Mouse (Mus musculus) gastrocnemius, postnatal 25 days (tissue): Measurements from ENCODE around the gene D430042O09Rik. TPM values are rescaled to one million over a fixed set of nuclear protein-coding genes. Genes with fewer than 3 reads are reported as not detected.
A peak's percentile ranks its signal among the peaks of the same experiment; 100 is the strongest.

Experiments used
- DNase-seq: peaks from one replicate; pipeline ENCODE4 v3.0.0; 2022
- total RNA-seq, 2 experiments: library from RNA; stranded (reverse); gene quantifications; 1 replicate in 1 of 2; 2 replicates in 1 of 2; pipeline ENCODE4 v1.2.3; 2021

D430042O09Rik gene
- total RNA-seq, 2 experiments from 2014 or later = 4.7 to 9.0 TPM

DNA sequence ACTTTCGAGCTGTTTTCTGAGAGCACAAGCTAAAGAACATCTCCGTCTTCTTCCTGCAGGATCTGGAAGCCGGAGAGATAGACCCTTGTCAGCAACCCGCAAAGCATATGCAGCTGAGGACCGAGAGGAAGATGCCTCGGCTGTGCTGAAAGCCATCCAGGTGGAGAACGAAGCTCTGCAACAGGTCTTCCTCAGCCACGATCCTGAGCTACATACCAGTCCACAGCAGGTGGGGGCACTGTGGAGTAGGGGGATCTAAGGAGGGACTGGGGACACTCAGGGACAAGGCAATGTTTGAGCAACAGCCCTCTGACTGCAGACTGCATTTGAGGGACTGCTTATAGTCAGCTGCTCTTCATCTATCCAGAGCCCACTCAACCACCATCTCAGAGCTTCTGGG is 105.0 kb downstream of the D430042O09Rik start:
- DNase-seq = no peak

DNA sequence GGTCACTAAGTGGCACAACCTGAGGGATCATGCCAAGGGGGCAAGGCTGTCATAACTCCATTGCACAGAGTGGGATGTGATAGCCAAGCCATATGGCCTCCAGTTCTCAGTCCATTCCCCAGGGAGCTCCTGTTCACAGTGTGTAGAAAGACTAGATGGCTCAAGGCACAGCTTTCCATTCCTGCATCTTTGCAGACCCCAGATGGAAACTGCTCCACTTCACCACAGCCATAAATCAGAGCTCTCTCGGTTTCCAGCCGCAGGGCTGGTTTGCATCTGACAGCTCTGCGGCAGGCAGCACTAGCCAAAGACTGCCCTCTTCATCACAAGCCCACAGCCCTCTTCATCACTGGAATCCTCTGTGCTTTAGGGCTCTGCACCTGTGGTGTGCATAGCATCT is 108.0 kb downstream of the D430042O09Rik start:
- no peak for DNase-seq

DNA sequence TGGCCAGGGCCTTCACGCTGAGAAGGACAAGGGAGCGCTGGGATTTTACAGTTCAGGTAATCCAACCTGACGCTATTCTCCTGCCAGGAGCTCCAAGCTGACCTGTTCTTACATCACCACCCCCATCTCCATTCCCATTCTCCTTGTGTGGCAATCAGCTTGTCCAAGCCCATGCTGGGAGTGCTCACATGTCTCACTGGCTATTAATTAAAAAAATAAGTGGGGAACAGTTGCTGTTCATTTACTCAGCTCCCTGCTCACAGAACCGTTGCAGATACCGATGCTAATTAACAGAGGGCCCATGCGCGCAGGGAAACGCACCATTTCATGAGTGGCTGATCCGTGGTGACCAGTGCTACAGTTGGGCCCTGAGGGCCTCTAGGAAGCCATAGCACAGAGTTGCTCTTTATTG is 110.6 kb downstream of the D430042O09Rik start:
- no peak for DNase-seq

DNA sequence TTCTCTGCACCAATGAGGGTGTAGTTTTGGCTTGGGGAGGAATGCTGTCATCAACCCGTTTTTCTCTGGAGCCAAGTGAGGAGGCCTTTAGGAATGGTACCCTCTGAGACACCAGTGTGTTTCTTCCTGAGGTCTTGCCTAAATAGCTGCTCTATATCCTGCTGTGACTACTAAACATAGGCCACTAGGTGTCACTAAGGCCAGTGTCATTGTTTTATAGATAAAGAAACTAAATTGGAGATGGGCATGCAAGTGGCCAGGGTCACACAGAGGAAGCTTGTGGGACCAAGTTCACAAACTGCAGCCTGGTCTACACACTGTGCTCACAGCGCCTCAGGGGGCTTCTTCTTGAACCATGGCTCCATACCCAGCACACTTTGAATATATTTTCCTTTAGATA is 112.5 kb downstream of the D430042O09Rik start:
- DNase-seq = no peak

DNA sequence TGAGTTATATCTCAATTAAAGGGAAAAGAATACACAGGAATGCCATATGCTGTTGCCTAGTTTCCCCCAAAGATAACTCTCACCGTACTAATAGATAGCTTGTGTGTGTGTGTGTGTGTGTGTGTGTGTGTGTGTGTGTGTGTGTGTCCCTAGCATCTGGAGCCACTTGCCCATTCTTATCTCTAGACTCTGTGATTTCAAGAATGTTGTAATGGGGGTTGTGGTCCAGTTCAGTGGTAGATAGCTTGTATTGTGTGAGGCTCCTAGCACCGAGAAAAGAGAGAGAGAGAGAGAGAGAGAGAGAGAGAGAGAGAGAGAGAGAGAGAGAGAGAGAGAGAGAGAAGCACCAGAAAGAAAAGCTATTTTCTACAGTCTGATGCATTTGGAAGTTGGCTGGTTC is 118.7 kb downstream of the D430042O09Rik start:
- DNase-seq = no peak

DNA sequence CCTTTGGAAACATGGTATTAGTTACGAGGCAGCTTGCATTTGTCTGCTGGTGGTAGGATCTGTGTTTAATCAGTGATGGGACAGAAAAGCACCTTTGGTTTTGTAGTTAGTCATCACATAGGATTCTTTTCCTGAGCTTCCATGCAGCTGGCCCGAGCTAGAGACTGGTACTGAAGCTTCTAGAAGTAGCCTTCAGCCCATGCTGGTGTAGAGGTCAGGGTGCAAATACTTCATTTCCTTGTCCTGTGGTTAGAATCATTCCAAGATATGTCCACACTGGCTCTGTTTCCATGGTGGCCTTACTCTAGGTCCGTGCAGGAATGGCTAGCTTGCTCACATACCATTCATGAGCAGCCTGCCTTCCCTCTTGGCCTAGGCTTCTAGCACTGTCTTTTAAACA is 119.2 kb downstream of the D430042O09Rik start:
- no peak for DNase-seq

DNA sequence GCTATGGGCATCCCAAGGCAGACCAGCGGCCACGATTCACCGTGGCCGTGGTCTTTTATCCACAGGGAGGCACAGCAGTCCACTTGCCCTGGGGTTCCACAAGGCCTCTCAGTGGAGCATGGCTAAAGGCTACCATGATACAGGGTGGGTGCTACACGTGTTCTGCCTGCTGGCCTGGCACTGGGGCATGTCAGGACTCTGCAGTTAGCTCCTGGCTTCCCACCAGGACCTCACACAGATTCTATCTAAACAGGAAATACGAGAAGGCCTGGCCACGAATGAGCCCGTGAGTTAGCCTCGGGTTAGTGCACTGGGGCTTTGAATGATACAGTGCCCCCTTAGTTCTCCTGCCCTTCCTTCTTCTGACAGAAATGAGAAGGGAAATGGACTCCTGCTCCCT is 119.7 kb downstream of the D430042O09Rik start:
- no peak for DNase-seq

DNA sequence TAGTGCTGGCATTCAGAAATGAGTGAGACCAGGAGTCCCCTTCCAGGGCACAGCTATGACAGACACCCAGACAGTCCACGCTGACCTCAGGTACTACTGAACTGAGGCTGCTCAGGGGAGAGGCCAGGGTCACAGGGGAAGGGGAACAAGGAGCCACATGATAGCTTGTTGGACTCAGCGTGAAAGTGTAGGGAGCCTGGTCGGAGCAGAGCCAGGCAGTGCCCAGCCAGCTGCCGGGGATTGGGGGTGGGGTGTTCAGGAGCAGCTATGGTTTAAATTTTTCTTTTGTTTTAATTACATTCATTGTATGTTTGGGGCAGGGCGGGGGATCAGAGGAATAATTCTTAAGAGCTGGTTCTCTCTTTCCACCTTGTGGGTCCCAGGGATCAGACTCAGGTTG is 120.9 kb downstream of the D430042O09Rik start:
- DNase-seq = no peak

DNA sequence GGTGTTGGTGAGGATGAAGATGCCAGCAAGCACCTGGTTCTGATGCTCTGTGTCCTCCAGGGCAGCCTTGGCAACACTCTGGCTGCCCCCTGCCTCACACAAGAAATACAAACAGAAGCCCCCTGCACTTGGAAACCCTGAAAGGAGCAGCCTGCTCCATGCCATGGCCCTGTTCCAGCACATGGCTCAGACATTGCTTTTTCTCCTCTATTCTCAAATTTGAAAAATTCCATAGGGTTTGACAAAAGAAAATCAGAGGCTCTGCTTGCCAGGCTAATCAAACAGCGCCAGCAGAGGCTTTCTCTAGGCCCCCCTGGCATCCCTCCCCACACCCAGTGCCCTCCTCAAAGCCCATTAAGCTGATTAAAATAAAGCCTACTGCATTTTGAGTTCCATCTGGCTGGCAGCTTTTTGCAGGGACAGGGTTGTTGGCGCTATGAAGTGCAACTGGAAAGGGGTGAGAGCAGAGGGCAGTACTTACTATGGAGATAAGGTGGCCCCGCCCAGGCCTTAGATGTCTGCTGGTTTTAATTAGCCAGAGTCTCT is 121.5 kb downstream of the D430042O09Rik start:
- no peak for DNase-seq

DNA sequence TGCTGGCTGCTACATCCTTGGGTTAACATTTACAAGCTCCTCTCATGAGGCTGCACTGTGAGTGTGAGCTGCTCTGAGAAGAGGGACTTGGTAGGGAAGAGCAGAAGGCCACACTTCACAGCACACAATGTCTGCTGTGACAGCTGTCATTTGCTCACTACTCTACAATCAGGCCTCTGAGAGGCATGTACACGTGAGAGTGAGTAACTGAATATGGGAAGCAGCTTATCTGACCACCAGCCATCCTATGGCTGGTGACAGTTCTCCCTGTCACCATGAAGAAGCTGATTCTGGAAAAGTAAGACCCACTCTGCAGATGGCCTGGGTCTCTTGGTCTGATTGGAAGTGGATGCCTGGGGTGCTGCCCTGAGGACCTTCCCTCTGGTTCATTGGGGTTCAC is 125.1 kb downstream of the D430042O09Rik start:
- DNase-seq = no peak

DNA sequence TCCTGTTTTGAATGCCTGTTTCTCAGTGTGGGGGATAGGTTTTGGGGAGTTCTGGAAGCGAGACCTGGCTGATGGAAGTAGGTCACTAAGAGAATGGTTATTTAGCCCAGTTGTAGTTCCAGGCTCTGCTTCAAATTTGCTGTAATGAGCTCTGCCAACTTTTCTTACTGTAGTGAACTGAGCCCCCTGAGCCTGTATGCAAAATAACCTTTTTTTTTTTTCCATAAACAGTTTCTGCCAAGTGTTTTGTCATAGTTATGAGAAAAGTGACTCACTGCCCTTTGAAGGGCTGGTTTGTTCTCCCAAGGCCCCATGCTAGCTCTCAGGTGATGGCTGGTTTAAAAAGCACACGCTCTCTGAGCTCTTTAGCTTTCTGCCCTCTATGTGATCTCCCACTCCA is 125.8 kb downstream of the D430042O09Rik start:
- no peak for DNase-seq

DNA sequence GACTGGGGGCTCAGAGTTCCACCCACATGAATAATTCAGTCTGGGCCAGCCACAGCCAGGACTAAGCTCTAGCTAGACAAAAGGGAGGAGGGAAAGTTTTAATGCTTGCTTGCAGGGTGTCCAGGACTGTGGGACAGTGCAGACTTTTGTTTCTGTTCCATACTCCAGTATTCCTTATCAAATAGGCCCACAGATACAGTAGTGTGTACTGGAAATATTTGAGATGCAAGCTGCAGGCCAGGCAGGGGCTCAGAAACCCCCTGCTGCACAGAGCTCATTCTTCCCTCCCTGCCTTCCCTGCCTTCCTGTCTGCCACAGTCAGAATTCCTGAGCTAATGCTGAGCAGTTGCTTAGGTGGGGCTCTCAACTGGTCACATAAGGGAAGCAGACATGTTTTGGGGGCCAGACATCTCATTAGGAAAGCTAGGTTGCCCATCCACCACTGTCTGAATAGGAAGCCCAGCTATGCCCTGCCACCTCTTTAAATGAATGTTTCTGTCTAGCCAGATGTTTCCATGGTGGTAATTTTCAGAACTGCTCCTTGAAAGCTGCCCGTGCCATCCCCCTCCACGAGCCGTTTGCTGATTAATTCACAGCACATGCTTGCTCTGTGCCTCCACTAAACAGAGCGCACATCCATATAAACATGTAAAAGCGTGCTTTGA is 130.5 kb downstream of the D430042O09Rik start:
- DNase-seq = no peak

DNA sequence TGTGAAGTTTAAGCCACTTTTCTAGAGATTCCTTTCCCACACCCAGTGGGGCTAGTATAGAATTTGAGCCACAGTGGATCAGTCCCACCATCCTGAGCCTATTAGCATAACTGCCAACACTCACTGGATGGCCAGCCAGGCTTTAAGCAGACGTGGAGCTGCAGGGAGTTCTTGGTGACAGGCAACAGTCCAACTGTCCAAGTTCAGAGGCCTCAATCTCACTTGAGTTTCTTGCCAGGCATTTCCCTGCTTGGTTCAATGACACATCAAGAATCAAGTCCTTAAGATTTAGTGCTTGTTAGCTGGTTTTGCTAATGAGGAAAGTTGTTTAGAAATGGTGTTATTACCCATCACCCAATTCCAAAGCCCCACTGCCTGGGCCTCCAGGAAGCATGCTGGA is 137.9 kb downstream of the D430042O09Rik start:
- no peak for DNase-seq

DNA sequence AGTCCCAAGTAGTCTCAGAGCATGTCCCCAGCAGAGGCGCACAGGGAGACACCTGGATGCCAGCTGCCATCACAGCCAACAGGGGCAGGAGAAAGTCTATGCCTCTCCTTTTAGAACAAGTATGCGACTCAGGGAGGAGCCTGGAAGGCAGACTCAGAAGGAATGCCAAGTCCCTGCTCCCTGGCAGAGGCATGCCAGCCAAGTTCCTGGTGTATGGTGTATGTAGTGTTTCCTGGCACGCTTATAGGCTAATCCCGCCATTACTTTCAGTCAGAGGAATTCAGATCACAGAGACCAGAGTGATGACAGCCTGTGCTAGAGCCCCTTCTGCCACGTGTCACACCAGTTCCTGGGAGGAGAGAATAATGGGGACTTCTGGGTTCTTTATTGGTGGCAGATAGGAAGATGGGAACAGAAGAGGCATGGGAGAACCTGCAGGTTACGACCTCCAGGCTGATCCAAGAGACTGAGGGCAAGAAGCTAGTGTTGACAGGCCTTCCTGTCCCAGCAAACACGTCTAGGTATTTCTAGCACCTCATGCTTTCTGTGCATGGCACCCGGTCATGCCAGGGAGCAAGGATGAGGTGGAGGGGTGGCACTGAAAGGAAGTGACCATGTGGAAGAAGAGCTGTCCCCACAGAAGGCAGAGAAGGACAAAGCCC is 139.3 kb downstream of the D430042O09Rik start:
- peak; percentile 56 for DNase-seq

DNA sequence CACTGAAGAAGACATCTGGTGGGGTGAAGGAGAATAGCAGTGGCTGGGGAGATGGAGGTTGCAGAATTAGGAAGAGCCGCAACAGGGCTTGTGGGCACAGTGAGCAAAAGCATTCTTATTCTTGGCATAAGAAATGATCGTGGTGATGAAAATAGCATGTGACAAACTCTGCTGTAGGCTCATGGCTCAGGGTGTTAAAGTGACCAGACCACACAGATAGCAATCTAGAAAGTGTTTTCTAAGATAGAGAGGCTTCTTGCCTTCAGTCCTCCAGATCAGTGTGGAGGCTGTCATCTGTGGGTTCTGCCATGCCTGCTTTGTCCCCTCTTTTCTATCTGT is 139.8 kb downstream of the D430042O09Rik start:
- no peak for DNase-seq

DNA sequence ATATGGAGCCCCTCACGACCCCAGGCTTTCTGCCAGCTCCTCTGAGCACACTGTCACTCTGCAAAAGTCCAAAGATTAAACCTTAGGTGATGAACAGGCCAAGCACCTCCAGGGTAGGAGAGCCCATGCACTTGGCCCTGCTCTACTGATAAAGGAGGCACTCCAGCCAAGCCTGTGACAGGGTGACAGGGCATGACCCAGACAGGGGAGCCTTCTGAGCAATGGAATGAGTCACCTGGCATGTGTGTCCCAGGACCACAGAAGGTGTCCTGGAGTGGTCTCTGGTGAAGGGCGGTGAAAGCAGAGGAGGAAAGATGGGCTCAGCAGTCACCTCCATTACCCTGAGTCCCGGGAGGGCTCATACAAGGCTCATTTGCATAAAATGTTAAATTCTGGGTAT is 151.9 kb downstream of the D430042O09Rik start:
- no peak for DNase-seq

DNA sequence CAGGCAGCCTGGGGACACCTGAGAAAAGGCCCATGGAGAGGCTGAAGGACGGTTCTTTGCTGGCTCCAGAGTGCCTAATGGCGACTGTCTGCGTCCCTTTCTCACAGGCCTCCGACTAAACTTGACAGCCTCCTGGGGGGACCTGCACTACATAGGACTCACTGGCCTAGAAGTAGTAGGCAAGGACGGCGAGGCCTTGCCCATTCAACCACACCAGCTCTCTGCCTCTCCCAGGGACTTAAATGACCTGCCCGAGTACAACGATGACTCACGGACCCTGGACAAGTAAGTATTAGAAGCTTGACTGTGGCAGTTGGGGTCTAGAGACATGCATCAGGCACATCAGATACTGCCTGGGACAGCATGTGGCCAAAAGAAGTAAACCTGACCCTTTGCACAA is 152.7 kb downstream of the D430042O09Rik start:
- no peak for DNase-seq

DNA sequence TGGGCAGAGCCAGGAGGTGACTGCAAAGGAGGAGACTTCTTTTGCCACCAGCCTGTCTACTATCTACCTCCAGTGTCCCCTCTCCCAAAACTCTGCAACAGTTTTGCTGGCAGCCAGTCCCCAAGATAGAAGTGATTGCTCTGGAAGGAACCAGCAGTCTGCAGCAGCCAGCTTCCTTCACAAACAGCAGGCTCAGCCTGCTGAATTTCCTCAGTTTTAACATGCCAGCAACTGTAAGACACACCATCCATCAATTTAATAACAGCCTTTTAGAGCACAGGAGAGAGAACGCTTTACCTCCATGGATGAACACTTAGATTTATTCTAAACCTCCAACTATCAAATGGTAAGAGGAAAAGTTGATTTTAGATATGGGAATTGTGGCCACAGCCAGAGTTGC is 156.3 kb downstream of the D430042O09Rik start:
- DNase-seq = no peak

DNA sequence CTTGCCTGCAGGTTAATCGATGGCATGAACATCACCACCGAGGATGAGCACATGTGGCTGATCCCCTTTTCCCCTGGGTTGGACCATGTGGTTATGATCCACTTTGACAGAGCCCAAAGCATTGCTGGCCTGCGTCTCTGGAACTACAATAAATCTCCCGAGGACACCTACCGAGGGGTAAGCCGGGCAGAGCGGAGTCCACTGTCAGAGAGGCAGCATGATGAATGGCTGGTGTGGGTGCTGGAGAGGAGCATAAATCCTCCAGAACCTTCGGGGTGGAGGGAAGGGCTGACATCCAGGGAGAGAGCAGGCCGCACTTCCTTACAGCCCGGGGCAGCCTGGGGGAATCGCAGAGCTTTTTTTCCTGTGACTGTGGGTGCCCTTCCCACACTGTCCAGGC is 157.5 kb downstream of the D430042O09Rik start:
- no peak for DNase-seq

DNA sequence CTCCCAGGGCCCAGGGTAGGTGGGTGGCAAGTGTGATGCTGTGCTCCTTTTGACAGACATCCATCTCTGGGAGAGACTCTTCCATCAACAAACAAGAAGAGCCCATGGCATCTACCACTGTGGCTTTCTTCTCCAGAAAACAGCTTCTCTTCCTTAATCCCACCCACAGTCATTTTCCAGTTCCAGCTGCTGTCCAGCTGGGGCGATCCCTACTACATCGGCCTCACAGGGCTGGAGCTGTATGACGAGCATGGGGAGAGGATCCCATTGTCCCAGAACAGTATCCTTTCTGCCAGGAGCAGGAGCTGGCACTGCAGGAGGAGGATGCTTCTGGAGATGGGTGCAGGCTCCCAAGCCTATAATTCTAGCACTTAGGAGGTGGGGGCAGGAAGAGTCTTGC is 160.9 kb downstream of the D430042O09Rik start:
- DNase-seq = no peak

DNA sequence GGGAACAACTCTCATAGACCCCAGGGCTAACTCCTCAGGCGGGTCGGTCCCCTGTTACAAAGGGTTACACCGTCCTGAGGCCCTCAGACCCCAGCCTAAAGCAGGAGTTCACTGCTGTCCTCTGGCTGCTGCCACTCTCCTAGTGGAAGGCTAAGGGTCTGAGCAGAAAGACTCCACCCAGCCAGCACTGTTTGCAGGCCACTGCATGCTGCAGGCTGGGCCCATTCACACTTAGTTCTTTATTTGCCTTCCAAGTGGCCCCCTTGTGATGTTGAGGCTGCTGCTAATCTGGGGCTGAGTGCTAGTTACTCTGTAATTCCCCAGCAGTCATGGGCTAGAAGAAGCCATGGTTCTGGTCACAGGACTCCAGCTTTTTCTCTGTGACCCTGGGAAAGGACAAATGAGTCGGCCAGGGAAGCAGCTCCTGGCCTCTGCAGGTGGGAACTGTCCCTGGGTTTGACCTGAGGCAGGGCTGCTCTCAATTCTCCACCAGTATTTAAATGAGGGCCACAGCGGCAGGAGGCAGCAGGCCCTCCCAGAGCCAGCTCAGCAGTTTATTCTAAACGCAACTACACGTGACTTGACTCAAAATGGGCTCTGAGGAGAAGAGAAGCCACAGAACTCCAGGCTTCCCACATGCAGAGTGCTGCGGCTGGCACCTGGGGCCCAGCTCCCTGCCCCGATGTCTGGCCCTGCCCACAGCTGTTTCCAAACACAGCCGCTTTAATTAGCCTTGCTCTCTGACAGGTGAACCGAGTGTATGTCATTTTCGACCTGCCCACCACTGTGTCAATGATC is 163.9 kb downstream of the D430042O09Rik start:
- DNase-seq = no peak

DNA sequence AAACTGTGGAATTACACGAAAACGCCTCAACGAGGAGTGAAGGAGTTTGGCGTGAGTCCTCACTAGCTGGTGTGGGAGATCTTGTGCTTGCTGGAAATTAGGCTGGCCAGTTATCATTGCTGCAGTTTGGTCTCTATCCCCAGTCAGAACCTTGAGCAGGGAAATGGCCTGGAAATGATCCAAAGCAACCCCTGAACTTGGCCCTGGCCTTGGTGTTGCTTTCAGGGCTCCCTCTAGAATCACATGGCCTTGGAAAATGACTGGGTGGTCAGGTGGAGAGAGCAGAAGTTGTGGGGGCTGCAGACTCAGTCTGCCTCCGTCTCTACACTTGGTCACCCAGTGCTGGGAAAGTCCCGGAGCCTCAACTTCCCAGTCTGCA is 164.5 kb downstream of the D430042O09Rik start:
- DNase-seq = no peak

DNA sequence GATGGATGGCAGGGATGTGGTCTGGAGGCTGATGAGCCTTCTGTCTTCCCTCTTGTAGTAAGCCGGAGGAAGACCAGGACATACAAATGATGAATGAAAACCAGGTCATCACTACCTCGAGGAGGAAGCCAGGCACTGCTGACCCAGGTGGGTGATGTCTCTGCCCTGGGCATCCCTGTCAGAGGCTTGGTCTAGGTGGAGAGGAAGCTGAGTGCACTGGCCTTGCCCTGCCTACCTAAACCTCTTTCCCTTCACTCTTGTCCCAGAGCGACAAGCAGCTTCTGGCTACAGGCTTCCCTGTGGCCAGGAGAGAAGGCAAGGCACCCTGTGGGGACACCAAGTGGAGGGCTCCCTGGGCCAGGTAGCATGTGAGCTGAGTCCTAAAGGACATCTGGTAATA is 165.2 kb downstream of the D430042O09Rik start:
- DNase-seq = no peak
